Mouse (Mus musculus) left cerebral cortex, postnatal 36 days (tissue): ENCODE data around the gene 3110082J24Rik. TPM values are rescaled to one million over a fixed set of nuclear protein-coding genes. Genes with fewer than 3 reads are reported as not detected.
A peak's percentile ranks its signal among the peaks of the same experiment; 100 is the strongest.

Experiments
- DNase-seq, 2 experiments: peaks; one replicate each; pipeline ENCODE4 v3.0.0; 2021 to 2022; ENCODE audit warnings: low spot score in 2 of 2, mixed read lengths in 1 of 2
- intact Hi-C: fragments of 180-260 bp; cut with DNase I; formaldehyde crosslinking; loops from one replicate; pipeline ENCODE4 v1.15.1; 2025
- total RNA-seq, 2 experiments: library from RNA; stranded (reverse); gene quantifications; 2 replicates each; pipeline ENCODE4 v1.2.3; 2021

3110082J24Rik gene
- total RNA-seq: 1 to 10 TPM; 3.1 to 3.3 TPM

DNA sequence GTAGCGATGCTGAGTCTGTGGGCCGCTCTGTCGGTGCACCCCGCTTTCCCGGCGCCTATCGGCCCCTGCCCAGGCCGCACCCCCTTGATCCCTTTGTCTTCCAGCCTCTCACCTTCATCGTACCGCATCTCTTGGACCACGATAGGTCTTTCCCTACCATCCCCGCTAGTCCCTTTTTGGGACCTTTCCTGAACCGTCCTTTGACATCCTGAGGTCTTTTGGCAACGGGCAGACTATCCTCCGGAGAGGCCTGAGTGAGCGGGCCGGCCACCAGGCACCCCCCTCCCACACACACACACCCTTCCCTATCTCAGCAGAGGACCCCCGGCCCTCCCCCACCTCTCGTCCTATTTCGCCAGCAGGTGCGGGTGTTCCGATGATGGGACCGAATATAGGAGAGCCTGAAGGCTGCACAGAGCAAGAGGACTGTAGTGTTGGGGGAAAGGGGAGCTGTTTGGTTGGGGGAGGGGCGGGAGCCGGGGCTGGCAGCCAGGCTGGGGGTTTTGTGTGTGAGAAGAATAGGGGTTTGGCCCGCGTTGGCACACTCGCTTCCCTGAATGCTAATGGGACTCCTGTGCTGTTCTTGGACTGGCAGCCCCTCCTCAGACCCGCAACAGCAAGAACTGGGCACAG lies at the start of gene 3110082J24Rik:
Gene 3110082J24Rik (minus strand): TSS at position 419 of the 633 bp plus-strand sequence.
- intact Hi-C loops: no loop called here
- no peak for DNase-seq

DNA sequence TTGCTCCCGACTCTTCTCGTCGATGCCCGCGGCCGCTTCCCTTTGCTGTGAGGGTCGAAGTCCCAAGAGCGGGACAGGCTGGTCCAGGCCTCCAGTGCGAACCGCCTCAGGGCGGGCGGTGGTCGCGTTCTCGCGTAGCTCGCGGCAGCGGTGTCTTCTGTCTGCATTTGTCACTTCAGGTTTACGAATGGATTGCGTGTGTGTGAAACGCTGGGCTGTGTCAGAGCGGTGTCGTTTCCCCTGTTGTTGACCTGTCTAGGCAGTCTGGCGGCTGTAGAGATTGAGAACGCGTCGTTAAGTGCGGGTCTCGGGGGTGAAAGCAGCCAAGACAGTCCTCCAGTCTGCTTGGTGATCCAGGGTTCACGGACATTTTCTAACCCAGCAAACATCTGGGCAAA lies 49.5 kb upstream of the 3110082J24Rik start:
- intact Hi-C loops: no loop called here

DNA sequence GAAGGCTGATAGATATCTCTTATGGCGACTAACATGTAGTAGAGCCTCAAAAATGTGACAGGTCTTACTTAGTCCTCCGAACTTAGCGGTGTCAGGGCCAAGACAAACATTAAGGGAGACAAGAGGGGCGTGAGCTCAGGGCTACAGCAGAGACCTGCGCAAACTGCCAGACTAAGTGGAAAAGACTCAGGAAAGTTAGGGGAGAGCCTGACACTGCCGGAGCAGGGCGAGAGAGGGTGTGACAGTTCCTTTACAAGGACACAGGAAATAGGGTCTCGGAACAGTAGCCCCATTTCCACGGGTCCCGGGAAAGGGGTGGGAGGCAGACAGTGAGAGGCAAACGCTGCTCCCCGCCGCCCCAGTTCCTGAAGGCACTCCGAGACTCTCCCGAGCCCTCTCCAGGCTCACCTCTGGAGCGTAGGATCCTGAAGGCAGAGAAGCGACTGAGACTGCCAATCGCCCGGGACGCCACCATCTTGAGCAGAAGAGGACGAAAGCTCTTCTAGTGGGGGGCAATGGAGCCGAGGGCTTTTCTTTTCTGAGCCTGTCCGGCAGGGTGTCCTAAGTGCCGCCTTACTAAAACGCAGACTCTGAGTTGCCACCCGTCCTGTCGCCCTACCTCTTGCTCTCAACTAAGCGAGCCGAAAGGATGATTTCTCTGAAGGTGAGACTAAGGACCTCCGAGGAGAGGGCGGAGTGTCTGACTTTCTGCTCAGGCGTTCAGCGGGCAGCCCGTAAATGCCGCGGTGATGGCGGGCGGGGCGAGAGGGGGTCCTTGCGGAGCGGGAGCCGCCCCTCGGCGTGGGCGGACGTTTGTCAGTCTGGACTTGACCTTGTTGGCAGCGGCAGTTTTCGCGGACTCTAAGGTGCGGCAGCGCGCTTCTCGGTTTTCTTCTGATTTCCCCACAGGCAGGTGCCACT lies 48.8 kb upstream of the 3110082J24Rik start, which contains the start of the genes Hadha and Hadhb:
Gene Hadha (minus strand): TSS at position 689 of the 921 bp plus-strand sequence.
Gene Hadhb (plus strand): TSS at position 775 of the 921 bp plus-strand sequence.
- DNase-seq: peak; percentile 94 to 95
- intact Hi-C loops: no loop called here

More for the DNA sequence above, 49.5 kb upstream of the 3110082J24Rik start:
- DNase-seq: no peak

DNA sequence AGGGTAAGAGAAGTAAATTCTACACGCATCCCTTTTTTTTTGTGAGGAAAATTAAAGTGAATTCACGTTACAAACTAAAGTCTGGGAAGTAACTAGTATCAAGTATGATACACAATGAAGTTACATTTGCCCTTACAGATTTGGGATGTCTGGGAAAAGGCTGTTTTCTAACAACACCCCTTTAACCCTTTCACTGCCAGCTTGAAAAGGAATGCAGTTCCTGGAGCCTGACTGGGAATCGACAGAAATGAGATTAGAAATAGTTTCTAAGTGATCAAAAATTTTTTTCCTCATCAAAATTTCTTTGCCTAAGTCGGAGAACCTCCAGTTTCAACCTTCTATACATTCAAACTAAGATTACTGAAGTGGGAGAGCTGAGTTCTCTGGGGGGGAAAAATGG lies 48.1 kb upstream of the 3110082J24Rik start:
- no peak for DNase-seq
- intact Hi-C loops: no loop called here

DNA sequence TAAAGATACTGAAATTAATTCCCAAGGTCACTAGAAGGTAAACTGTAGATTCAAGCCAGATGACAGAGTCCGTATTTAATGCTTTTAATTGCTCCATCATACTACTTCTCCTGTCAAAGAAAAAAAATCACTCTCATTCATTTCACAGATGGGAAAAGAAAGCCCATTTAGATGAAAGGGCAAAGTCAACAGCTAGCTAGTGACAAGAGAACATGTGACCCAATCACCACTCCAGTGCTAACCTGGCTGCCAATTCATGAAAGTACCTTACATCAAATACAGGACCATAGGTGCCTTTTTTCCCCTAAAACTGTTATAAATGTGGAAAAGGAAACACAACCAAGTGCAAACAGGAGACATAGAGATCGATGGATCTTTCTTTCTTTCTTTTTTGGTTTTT lies 47.3 kb upstream of the 3110082J24Rik start:
- intact Hi-C loops: no loop called here
- no peak for DNase-seq

DNA sequence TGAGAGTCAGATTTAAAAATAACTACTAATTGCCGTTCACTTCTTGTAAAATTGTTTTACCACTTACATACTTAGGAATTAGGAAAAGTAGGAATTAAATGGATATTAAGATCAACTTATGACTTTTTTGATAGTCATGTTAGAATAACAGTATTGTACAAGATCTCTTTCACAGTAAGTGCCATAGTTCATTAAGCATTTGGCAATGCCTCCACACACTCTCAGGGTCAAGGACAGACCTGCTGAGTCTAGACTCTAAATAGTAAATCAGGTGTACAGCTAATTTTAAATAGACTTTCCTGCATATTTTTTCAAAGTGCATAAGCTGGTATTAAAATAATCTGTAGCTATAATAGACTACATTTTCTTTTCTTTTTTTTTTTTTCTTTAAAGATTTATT lies 46.5 kb upstream of the 3110082J24Rik start:
- intact Hi-C loops: no loop called here
- no peak for DNase-seq

DNA sequence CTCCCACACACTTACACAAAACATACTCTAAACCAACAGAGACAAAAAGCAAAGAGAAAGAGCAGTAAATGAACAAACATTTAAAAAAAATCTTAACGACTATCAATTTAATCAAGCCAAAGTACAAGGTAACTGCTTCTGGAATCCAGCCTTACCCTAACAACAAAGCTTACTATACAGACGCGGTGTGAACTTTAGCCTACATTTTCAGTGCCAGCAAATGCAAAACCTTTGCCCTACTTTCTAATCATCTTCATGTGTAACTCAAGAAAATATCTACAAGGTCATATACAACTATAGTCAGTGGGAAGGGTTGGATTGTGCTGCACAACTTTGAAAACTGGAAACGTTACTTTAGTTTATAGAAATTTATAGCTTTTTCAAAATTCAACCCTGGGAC lies 46.1 kb upstream of the 3110082J24Rik start:
- DNase-seq: no peak
- intact Hi-C loops: no loop called here

DNA sequence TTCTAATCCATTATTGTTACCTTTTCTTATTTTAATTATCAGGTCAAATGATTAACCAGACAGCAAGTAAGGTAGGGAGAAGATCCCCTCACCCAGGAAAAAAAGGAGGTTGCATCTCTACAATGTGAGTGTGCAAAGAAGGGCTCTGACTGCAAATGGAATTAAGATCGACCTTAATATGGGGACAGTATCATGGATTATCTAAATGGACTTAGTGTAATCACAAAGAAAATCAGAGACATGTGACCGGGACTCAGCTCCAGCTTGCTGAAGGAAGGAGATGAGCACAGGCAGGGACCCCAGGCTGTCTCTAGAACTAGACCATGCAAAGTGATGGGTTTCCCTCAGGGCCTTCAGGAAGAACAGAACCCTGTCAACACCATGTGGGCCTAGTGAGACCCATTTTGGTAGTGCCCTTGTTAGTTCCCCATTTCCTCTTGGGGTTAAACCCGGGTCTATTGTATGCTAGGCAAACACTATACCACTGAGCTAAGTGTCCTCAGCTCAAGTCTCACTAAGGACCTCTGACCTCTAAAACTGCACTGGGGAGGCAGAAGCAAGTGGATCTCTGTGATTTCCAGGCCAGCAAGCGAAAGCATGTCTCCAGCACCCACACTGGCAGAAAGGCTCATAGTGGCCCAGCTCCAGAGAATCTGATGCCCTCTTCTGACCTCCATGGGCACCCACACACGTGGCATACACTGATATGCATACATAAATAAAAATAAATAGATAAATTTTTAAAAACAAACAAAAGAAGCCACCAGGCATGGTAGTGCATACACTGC lies 42.4 kb upstream of the 3110082J24Rik start:
- intact Hi-C loops: no loop called here
- DNase-seq: no peak

DNA sequence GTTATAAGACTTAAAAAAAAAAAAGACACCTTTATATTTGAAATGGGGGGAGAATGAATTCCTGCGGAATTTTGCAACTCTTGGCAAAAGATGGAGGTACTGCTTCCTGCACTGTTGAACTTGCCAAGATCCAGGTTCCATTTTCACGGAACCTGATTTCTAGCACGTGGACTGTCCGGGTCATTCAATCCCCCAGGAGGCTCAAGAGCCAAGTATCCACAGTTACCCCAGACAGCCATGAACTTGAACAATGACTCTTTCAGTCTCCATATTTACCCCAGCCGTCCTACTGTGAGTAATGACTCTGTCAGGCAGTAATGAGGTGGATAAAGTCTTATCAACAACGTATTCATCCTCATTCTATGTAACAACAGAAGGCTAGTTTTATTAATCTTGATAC lies 40.6 kb upstream of the 3110082J24Rik start:
- DNase-seq: no peak
- intact Hi-C loops: no loop called here

DNA sequence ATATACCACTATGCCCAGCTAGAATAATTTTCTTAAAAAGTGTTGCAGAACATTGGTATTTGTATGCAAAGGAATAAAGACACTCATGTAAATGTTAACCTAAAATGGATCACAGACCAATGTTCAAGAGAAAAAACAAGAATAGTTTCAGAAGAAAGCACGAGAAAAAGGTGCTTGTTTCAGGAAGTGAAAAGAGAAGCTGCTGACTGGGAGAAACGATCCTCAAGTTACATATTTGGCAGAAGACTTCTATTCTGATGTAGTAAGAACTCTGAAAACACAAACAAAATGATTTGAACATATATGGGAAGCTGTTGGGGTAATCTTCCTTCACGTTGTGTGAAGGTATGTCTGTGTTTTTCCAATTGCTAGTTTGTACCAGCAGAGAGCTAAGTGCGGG lies 32.3 kb upstream of the 3110082J24Rik start:
- intact Hi-C loops: no loop called here
- no peak for DNase-seq

DNA sequence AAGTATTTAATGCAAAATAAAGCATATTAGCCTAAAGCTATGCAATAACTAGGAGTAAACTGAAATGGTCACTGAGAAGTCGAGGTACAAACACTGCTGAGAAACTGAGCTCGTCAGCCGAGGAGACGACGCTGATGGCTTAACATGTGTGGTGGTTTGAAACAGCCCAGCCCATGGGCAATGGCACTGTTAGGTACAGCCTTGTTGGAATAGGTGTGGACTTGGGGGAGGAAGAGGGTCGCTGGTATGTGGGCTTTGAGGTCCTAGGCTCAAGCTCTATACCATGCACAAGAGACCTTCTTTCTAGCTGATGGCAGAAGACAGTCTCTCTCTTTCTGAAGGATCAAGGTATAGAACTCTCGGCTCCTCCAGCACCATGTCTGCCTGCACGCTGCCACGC lies 31.4 kb upstream of the 3110082J24Rik start:
- DNase-seq: no peak
- intact Hi-C loops: no loop called here

DNA sequence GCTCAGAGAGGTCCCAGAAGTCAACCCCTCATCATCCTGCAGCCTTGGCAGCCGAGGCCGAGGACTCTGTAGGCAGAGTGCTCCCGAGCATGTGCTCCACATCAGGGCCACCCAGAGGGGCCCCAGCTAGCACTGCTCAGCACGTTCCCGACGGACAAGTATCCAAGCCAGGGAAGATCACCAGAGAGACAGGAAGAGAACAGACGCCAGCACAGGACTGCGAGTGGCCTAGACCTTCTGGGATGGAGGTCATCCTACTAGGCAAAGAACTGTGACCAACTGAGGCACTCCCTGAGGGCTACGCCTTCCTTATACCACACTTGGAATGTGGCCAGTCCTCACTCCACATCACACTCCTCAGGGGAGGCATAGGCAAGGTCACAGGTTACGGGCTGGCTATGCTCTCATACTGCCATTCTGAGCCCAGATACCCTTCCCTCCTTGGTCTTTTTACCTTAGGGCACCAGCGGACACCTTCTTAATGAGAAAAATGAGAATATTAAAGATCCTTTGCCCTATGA lies 29.9 kb upstream of the 3110082J24Rik start:
- no peak for DNase-seq
- intact Hi-C loops: no loop called here

DNA sequence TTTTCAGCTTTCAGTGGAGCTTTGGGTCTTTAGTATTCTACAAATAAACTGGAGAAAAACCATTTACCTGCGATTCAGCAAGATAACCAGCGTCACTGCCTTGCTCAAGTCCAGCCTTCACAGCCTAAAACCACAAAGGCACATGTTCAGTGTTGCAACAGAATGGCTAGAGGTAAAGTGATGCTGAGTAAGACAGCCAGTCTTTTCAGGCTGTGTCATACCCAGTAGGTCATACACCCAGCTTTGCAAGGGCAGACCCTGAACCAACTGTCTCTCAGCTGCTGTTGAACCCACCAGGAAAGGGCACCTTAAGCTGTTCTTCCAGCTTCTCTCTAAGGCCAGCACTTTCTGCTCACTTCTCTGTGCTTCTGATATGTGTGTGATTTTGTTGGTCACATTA lies 26.3 kb upstream of the 3110082J24Rik start:
- intact Hi-C loops: no loop called here
- DNase-seq: no peak

DNA sequence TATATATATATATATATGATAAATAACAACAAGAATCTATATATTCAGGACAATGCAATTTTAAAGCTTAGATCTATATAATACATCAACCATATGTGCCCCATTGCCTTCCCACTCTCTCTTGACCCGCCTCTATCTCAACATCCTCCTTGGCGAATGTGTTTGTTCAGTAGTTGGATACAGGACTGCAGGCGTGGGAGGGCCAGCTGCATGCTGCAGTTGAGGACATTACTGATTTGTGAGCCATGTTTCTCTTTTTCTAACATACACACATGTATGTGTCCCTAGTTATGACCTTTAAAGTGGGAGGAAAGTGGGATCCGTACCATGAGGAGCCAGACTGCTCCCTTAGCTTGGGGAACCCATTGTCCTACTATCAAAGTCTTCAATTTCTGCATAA lies 25.4 kb upstream of the 3110082J24Rik start:
- intact Hi-C loops: no loop called here
- DNase-seq: no peak

DNA sequence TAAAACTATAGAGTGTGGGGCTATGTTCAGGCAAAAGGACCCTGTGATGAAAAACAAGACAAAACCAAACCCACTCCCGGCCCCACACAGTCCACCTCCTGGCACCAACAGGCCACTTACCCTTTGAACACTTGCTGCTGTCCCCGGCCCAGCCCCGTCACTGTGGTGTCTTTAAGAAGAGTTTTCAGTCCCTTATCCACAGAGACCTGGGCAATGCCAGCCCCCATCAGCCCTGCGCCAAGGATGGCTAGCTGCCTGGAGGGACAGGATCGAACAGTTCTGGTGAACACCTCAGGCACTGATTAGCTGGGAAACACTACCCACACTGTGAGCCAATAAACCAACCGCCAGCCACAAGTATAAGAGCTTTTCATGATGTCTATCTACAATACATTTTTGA lies 22.8 kb upstream of the 3110082J24Rik start:
- DNase-seq: no peak
- intact Hi-C loops: no loop called here

DNA sequence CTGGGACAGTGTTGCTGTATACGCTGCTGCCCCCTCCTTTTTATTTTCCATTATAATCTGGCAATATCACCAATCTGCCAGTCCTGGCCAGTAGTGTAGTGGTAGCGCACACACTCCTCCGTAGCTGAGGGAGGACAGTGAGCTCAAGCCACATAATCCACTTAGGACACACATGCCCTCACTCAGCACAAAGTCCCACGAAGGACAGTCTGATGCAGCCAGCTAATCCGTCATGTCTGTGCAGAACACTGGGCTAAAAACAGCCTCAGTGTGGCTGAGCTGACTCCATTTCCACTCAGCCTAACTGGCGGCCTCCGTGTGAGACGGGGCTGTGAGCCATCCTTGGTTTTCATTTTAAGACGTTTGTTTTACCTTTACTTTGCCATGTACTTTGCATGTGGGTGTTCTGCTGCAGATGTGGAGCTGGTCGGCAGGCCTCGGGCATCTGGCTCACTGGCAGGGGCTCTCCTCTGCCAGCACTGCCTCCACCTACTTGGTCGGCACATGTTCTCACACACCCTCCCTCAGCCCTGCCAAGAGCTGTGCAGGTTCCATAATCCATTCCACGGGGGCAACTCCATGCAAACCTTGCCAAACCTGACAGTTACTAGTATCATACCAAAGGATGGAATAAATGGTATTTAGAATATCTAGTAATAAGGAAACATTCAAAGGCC lies 22.2 kb upstream of the 3110082J24Rik start:
- peak in 1 of 2 experiments; percentile 20 for DNase-seq
- intact Hi-C loops: no loop called here

DNA sequence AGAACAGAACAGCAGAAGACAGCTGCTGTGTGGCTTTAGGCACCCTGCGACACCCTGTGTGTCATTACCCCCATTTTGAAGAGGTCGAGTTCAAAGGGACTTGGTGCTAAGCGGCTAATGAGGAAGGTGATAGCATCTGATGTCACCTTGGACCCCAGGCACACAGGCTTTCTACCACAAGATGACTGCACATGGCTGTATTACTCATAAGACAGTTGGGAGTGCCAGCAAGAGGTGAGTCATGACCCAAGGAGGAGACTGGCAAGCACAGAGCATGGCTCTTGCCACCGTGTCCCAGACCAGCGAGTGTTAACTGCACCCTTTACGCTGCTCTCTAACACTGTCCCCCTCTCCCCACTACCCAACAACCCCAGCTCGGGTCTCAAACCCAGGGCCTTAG lies 20.9 kb upstream of the 3110082J24Rik start:
- no peak for DNase-seq
- intact Hi-C loops: no loop called here

DNA sequence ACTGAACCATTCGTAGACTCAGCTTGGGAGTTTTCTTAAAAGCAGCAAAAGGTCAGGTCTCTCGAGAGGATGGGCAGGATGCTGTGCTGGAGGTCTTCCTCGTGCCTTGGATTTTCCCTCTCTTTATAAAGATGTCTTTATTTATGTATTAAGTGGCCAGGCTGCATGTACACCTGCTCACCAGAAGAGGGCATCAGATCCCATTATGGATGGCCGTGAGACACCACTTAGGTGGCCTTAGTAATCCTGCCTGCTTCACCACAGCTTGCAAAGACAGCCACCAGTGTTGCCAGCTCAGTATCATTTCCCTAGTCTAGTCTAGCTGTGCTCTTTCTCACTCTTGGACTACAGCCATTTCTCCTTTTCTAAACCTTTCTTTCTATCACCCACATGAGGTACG lies 19.7 kb upstream of the 3110082J24Rik start:
- no peak for DNase-seq
- intact Hi-C loops: no loop called here

DNA sequence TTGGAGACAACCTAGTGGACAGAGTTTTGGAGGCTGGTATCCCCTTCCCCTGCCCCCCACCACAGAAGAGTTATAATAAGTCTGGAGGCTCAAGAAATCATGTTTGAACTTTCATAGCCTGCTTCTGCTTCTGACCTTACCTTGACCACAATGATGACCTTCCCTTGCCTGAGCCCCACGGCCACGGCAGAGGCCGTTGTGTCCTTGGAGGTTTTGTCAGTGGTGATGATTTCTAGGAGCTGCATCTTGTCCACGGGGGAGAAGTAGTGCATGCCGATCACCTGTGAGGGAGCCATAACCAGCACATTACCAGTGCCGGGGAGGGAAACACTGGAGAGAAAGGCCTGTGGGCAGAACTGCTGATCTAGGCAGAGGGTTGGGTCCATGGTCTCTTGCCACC lies 16.6 kb upstream of the 3110082J24Rik start:
- no peak for DNase-seq
- intact Hi-C loops: no loop called here
